Mouse (Mus musculus) embryonic facial prominence, embryonic 13.5 days (tissue): ENCODE results near the gene Kynu. TPM values are rescaled to one million over a fixed set of nuclear protein-coding genes. Genes with fewer than 3 reads are reported as not detected.

Experiments used
- ATAC-seq: fragments of 200-750 bp; cut with Nextera tagmentation; 2 replicates; pipeline ENCODE4 v1.8.0; 2017; ENCODE audit warnings: low read depth; ENCODE audit not compliant: insufficient number of reproducible peaks, insufficient read depth, low FRiP score, low TSS enrichment
- H3K27ac ChIP-seq: fragments of 300-500 bp; sonication (generic); 2 replicates; pipeline ENCODE4 v1.5.1; 2015; ENCODE audit warnings: moderate library complexity, mild to moderate bottlenecking, inconsistent platforms
- H3K27me3 ChIP-seq: fragments of 300-500 bp; sonication (generic); 2 replicates; pipeline ENCODE4 v1.6.1; 2015; ENCODE audit warnings: mild to moderate bottlenecking, inconsistent platforms
- H3K36me3 ChIP-seq: fragments of 300-500 bp; sonication (generic); 2 replicates; pipeline ENCODE4 v1.6.1; 2015; ENCODE audit warnings: mild to moderate bottlenecking, inconsistent platforms
- H3K4me1 ChIP-seq: fragments of 300-500 bp; sonication (generic); 2 replicates; pipeline ENCODE4 v1.6.1; 2015; ENCODE audit warnings: inconsistent platforms
- H3K4me2 ChIP-seq: fragments of 300-500 bp; sonication (generic); 2 replicates; pipeline ENCODE4 v1.6.1; 2015; ENCODE audit warnings: moderate library complexity, mild to moderate bottlenecking, inconsistent platforms
- H3K4me3 ChIP-seq: fragments of 300-500 bp; sonication (generic); 2 replicates; pipeline ENCODE4 v1.5.1; 2015; ENCODE audit warnings: mild to moderate bottlenecking, inconsistent platforms
- H3K9ac ChIP-seq: fragments of 300-500 bp; sonication (generic); 2 replicates; pipeline ENCODE4 v1.6.1; 2015; ENCODE audit warnings: mild to moderate bottlenecking, inconsistent platforms
- H3K9me3 ChIP-seq: fragments of 300-500 bp; sonication (generic); 2 replicates; pipeline ENCODE4 v1.6.1; 2016; ENCODE audit warnings: inconsistent platforms
- WGBS: fragments of 180-500 bp; shearing (Covaris S2); methylation state at CpG from one replicate; pipeline ENCODE4 v1.1.7; 2015; ENCODE audit warnings: mixed read lengths; 5-methylcytosine and 5-hydroxymethylcytosine counted together
- polyA plus RNA-seq: library from polyadenylated mRNA; unstranded; fragments of >200 nt; fragmentation: Nextera tagmentation; extraction: Ambion mirVana; gene quantifications from 2 replicates; pipeline ENCODE4 v1.2.1, GENCODE M21; 2015

The Kynu gene
- polyA plus RNA-seq: 0.18 and 0.25 TPM in 2 replicates

DNA sequence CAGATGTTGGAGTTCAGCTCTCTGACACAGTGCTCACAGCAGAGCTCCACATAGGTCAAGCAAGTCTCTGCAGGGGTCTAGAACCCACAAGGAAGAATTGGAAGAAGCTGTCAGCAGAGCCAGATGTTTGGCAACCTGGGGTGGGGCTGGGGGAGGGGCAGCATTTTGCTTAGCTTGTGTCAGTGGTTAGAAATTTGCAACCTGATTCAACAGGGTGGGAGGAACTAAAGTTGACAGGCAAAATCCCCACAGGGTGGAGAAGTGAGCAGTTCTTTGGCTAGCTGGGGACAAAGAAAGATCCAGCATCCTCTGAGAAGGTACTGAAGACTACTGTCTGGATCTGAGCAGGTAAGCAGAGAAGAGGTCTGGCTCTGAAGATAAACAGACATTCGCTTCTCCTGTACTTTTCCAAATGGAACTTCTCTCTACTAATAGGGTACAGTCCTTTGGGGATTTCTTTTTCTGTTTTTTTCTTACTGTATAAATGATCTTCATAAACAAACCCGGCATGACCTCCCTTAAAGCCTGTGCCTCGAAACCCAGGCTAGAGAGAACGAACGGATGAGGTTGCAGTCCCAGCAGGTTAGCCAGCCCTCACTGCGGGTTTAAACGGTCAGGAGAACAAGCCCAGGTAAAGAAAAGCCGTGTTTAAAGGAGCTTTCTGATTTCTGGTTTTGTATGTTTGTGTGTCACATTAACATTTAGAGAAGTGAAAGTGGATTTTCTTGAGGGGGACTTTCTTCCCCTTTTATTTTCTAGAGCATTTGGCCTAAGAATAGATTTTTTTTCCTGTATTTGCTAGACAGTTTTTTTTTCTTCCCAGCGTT lies at the start of gene Kynu:
TSS of gene Kynu (plus strand) at position 268 of the 827 bp plus-strand sequence.
- no peaks in the 10 kb centered on the region for H3K36me3 ChIP-seq
- 14% methylated on average over 9 of the region's 9 CpGs for WGBS
- no peak within 1 kb of the TSS; the same call in 1 of the 2 replicates for H3K4me2 ChIP-seq
- H3K4me3 ChIP-seq: no peak within 1 kb of the TSS
- H3K27ac ChIP-seq: no peak within 1 kb of the TSS
- no peaks in the 10 kb centered on the region for H3K27me3 ChIP-seq
- H3K9me3 ChIP-seq: no peaks in the 10 kb centered on the region
- H3K9ac ChIP-seq: no peak within 1 kb of the TSS
- ATAC-seq: no peak
- H3K4me1 ChIP-seq: peaks cover 8% of the 10 kb centered on the region; the same call in 1 of the 2 replicates

DNA sequence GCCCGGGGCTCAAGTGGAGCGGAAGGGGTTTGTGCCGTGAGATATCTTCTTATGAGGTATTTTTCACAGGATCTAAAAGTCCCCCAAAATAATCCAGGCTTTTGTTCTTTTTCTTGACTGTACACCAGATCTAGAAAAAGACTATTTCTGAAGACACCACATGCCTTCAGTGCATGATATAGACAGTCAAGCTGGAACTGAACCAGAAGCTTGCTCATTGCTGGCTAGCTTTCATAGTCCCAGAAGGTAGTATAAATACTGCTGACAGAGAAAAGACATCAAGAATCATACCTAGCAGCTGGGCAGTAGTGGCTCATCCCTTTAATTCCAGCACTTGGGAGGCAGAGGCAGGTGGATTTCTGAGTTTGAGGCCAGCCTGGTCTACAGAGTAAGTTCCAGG lies 48.9 kb upstream of the Kynu start:
- no peaks in the 10 kb centered on the region for H3K4me1 ChIP-seq
- no peaks in the 10 kb centered on the region for H3K9me3 ChIP-seq
- no peak overlapping the region for H3K27ac ChIP-seq
- H3K4me2 ChIP-seq: no peak overlapping the region
- no peak overlapping the region for H3K9ac ChIP-seq
- no peak overlapping the region for H3K4me3 ChIP-seq
- no peak for ATAC-seq
- no peaks in the 10 kb centered on the region for H3K27me3 ChIP-seq
- WGBS: 95% methylated on average over 3 of the region's 3 CpGs
- no peaks in the 10 kb centered on the region for H3K36me3 ChIP-seq

GRCm38 (mm10) chr2:43513852-43514251 lies 41.3 kb upstream of the Kynu start:
- WGBS: 42% methylated on average over 7 of the region's 7 CpGs
- H3K36me3 ChIP-seq: no peaks in the 10 kb centered on the region
- no peak overlapping the region for H3K4me2 ChIP-seq
- H3K27me3 ChIP-seq: no peaks in the 10 kb centered on the region
- no peak overlapping the region for H3K9ac ChIP-seq
- H3K4me3 ChIP-seq: no peak overlapping the region
- no peaks in the 10 kb centered on the region for H3K9me3 ChIP-seq
- H3K4me1 ChIP-seq: no peaks in the 10 kb centered on the region
- H3K27ac ChIP-seq: no peak overlapping the region
- ATAC-seq: no peak

- Histone ChIP-seq H3K27me3 (no peaks in the 10 kb centered on the region), H3K36me3 (no peaks in the 10 kb centered on the region), H3K4me1 (no peaks in the 10 kb centered on the region), H3K27ac (no peak overlapping the region), H3K9ac (no peak overlapping the region), H3K4me3 (no peak overlapping the region), H3K9me3 (no peaks in the 10 kb centered on the region), H3K4me2 (no peak overlapping the region)
- WGBS: 78% methylated on average over 2 of the region's 2 CpGs
- ATAC-seq: no peak
Observed at GRCm38 (mm10) chr2:43534417-43534816, 20.7 kb upstream of the Kynu start.

DNA sequence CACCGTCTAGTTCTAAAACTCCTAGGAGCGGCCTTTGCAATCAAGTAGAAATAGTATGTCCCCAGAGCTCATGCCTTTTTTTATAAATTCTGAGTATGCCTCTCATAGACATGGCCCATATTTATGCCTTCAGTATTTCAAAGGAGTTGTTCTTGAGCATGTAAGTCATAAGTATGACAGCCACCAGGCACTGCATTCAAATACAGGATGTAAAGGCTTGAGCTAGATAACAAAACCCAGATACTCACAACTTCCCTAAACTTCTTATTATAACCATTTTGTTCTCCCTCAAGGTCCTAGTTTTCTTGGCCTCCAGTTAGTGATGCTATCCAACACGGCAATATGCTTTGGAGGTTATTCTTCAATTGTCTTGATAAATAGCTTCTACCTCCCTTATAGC lies 12.5 kb upstream of the Kynu start:
- ATAC-seq: no peak
- Histone ChIP-seq H3K9me3 (no peaks in the 10 kb centered on the region), H3K9ac (no peak overlapping the region), H3K4me3 (no peak overlapping the region), H3K4me2 (no peak overlapping the region), H3K27me3 (no peaks in the 10 kb centered on the region), H3K27ac (no peak overlapping the region), H3K36me3 (no peaks in the 10 kb centered on the region), H3K4me1 (no peaks in the 10 kb centered on the region)
- 89% methylated on average over 3 of the region's 3 CpGs for WGBS

- Histone ChIP-seq H3K27me3 (no peaks in the 10 kb centered on the region), H3K9ac (no peak overlapping the region), H3K4me1 (no peaks in the 10 kb centered on the region), H3K27ac (no peak overlapping the region), H3K36me3 (no peaks in the 10 kb centered on the region), H3K4me3 (no peak overlapping the region), H3K4me2 (no peak overlapping the region), H3K9me3 (no peaks in the 10 kb centered on the region)
- WGBS: 70% methylated on average over 3 of the region's 3 CpGs
- ATAC-seq: no peak
Observed at GRCm38 (mm10) chr2:43545665-43546064, 9.5 kb upstream of the Kynu start.

DNA sequence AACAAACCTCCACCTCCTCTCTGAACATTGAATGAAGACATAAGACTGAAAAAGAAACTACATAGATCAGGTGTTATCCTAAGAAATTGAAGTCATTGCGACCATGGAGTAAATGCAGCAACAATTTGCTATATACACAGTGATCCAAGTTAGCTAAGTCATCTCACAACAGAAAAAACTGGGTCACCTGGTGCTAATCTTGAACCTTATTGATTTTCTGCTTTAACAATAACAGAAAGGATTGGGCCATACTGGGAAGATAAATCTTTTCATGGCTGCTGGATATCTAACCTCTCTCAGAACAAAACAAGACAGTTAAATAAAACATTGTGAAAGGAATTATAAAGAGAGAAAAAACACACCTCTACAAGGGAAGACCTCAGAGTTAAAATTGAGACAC lies 8.7 kb upstream of the Kynu start:
- H3K4me2 ChIP-seq: no peak overlapping the region
- H3K9ac ChIP-seq: no peak overlapping the region
- no peaks in the 10 kb centered on the region for H3K9me3 ChIP-seq
- 88% methylated on average over 1 of the region's 1 CpGs for WGBS
- ATAC-seq: no peak
- H3K36me3 ChIP-seq: no peaks in the 10 kb centered on the region
- no peaks in the 10 kb centered on the region for H3K4me1 ChIP-seq
- no peak overlapping the region for H3K27ac ChIP-seq
- H3K27me3 ChIP-seq: no peaks in the 10 kb centered on the region
- H3K4me3 ChIP-seq: no peak overlapping the region

DNA sequence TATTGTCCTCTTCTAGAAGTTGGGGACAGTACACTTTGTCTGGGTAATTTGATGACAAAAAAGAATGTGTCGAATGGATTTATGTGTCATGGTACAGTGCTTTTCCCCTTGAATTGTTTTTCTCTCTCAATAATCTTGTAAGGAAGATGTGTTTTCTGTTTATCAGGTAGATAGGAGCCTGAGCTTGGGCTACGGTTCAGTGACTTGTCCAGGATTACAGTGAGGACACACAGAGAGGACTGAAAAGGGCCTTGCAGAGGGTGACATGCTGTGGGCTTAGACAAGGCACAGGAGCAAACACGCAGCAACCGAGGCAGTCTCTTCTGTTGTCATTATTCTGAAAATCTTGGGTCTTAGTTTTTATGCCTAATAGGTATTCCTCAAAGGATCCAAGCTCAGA lies 913 bp upstream of the Kynu start:
- H3K4me3 ChIP-seq: no peak overlapping the region
- H3K9ac ChIP-seq: no peak overlapping the region
- 67% methylated on average over 4 of the region's 4 CpGs for WGBS
- H3K27ac ChIP-seq: no peak overlapping the region
- H3K36me3 ChIP-seq: no peaks in the 10 kb centered on the region
- ATAC-seq: no peak
- H3K9me3 ChIP-seq: no peaks in the 10 kb centered on the region
- H3K4me1 ChIP-seq: peaks cover 8% of the 10 kb centered on the region; the same call in 1 of the 2 replicates
- H3K4me2 ChIP-seq: no peak overlapping the region
- no peaks in the 10 kb centered on the region for H3K27me3 ChIP-seq

GRCm38 (mm10) chr2:43555889-43556285 lies 758 bp downstream of the Kynu start:
- Histone ChIP-seq H3K36me3 (no peaks in the 10 kb centered on the region), H3K9me3 (no peaks in the 10 kb centered on the region), H3K27ac (no peak overlapping the region), H3K27me3 (no peaks in the 10 kb centered on the region), H3K4me1 (peaks cover 8% of the 10 kb centered on the region; the same call in 1 of the 2 replicates), H3K4me3 (no peak overlapping the region), H3K9ac (no peak overlapping the region), H3K4me2 (no peak overlapping the region)
- ATAC-seq: no peak
- WGBS: 39% methylated on average over 4 of the region's 4 CpGs

GRCm38 (mm10) chr2:43556985-43557384 lies 1.9 kb downstream of the Kynu start:
- Histone ChIP-seq H3K36me3 (no peaks in the 10 kb centered on the region), H3K9ac (no peak overlapping the region), H3K27ac (no peak overlapping the region), H3K27me3 (no peaks in the 10 kb centered on the region), H3K9me3 (no peaks in the 10 kb centered on the region), H3K4me2 (no peak overlapping the region), H3K4me3 (no peak overlapping the region), H3K4me1 (peaks cover 8% of the 10 kb centered on the region; the same call in 1 of the 2 replicates)
- 84% methylated on average over 3 of the region's 3 CpGs for WGBS
- ATAC-seq: no peak

- Histone ChIP-seq H3K4me1 (no peaks in the 10 kb centered on the region), H3K9ac (no peak overlapping the region), H3K4me3 (no peak overlapping the region), H3K27me3 (no peaks in the 10 kb centered on the region), H3K4me2 (no peak overlapping the region), H3K27ac (no peak overlapping the region), H3K9me3 (no peaks in the 10 kb centered on the region), H3K36me3 (no peaks in the 10 kb centered on the region)
- 91% methylated on average over 3 of the region's 3 CpGs for WGBS
- ATAC-seq: no peak
Observed at GRCm38 (mm10) chr2:43561209-43561608, 6.1 kb downstream of the Kynu start.

DNA sequence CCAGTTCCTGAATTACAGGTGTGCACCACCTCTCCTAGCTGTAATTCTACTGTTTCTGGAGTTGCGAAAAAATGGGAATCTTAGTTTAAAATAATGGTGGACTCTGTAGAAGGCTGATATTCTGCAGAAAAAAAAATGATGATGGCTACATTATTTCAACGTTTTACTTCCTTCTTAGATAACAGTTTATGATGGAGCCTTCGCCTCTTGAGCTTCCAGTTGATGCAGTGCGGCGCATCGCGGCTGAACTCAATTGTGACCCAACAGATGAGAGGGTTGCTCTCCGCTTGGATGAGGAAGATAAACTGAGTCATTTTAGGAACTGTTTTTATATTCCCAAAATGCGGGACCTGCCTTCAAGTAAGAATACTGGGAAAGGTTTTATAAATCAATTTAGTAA lies 7.7 kb downstream of the Kynu start:
- 92% methylated on average over 9 of the region's 9 CpGs for WGBS
- Histone ChIP-seq H3K9me3 (no peaks in the 10 kb centered on the region), H3K4me1 (no peaks in the 10 kb centered on the region), H3K27ac (no peak overlapping the region), H3K27me3 (no peaks in the 10 kb centered on the region), H3K4me3 (no peak overlapping the region), H3K4me2 (no peak overlapping the region), H3K36me3 (no peaks in the 10 kb centered on the region), H3K9ac (no peak overlapping the region)
- ATAC-seq: no peak
